Mouse (Mus musculus): Measurements from ENCODE around the gene Serpini1. TPM values are rescaled to one million over a fixed set of nuclear protein-coding genes. Genes with fewer than 3 reads are reported as not detected.
"Not testable (repeated sequence)": the region's sequence is repeated elsewhere in the genome, so short reads cannot be mapped to it uniquely, and the experiment has no call there.

Serpini1 gene
- polyA plus RNA-seq, 1 experiment from 2014 or later, result 8.6 TPM

DNA sequence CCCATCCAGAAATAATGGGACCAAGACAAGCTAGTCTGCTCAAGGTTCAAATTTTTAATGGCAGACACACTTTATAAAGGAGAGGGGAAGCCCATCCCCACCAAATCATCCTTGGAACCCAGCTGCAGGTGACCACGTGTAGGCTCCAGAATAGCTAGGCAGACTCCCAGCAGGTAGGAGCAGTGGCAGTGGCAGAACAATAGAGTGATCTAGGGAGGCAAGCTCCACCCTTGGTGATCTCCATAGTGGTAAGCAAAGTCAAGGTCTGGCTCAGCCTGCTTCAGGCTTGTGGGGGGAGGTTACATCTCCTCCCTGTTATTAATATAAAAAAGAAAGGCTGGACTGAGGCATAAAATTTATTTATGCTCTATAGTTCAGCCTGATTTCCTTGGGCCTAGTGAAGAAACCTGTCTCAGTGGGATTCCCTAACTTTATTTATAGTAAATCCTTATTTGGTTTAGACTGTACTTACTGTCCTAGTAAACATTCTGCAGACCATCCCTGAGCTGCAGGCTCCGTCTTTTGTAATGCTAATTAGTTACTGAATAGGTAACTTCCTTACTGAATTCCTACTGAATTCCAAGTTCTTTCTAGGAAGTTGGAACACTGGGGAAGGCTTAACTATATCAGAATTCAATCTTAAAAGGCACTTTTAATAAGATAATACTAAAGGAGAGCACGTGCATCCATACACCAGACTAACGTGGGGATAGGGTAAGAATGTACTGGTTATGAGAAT, 93.2 kb downstream of the Serpini1 start:
- H3K4me1 ChIP-seq; H3K36me3 ChIP-seq; DNase-seq (ENCODE audit: low spot score); H3K4me3 ChIP-seq; H3K27me3 ChIP-seq (ENCODE audit: low read depth, poor library complexity, severe bottlenecking); H3K9me3 ChIP-seq (replicated peaks); H3K27ac ChIP-seq (replicated peaks): not testable (repeated sequence)
- 62% methylated on average over 4 of the region's 4 CpGs for WGBS

- Histone ChIP-seq H3K4me3 (no peak overlapping the region), H3K9me3 (replicated peaks) (no peaks in the 10 kb centered on the region), H3K36me3 (no peaks in the 10 kb centered on the region), H3K4me1 (no peaks in the 10 kb centered on the region), H3K27me3 (ENCODE audit: low read depth, poor library complexity, severe bottlenecking) (no peaks in the 10 kb centered on the region), H3K27ac (replicated peaks) (no peak overlapping the region)
- 68% methylated on average over 2 of the region's 2 CpGs for WGBS
- no peak for DNase-seq (ENCODE audit: low spot score)
Observed at GRCm38 (mm10) chr3:75651603-75652115, 94.3 kb downstream of the Serpini1 start.

DNA sequence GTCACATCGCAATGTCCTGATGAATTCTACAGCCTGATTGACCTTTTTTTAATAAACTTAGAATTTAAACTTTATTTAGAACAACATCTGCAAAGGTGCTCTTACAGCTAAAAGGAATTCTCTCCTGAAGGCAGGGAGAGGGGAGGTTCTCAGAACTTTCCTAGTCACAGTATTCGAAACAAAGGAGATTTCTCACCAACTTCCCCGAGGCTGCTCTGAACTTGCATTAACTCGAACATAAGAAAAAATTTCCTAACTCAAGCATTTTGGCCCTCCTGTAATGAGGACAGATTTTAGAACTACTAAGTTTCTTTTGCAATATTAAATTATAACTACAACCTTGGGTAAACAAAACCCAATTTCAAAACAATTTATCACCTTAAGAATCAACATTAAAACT, 96.6 kb downstream of the Serpini1 start:
- WGBS, result 73% methylated on average over 4 of the region's 4 CpGs
- H3K27ac ChIP-seq (replicated peaks); DNase-seq (ENCODE audit: low spot score); H3K36me3 ChIP-seq; H3K27me3 ChIP-seq (ENCODE audit: low read depth, poor library complexity, severe bottlenecking); H3K4me1 ChIP-seq; H3K9me3 ChIP-seq (replicated peaks); H3K4me3 ChIP-seq: not testable (repeated sequence)

DNA sequence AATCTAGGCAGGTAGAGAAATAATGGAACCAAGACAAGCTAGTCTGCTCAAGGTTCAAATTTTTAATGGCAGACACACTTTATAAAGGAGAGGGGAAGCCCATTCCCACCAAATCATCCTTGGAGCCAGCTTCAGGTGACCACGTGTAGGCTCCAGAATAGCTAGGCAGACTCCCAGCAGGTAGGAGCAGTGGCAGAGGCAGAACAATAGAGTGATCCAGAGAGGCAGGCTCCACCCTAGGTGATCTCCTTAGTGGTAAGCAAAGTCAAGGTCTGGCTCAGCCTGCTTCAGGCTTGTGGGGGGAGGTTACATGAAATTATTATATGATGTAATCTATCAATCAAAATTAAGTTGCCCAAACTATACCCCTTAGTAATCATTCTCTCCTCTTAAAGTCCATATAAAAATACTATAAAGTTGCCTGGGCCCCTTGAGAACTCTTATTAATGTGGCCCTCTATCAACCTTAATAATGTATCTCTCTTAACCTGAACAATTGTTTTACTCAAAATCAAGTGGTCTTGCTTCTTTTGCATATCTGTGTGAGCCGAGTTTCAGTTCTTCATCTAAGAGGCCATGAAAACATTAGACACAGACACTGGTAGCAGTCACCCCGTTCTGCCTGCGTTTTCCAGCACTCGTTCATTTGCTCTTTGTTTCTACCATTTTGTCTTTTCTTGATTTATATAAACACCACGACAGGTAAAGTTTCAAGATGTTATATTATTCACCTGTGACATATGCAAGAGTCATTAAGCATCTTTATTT, 98.4 kb downstream of the Serpini1 start:
- no peaks in the 10 kb centered on the region for H3K4me1 ChIP-seq
- H3K27me3 ChIP-seq (ENCODE audit: low read depth, poor library complexity, severe bottlenecking), result no peaks in the 10 kb centered on the region
- WGBS, result 79% methylated on average over 6 of the region's 6 CpGs
- H3K36me3 ChIP-seq, result no peaks in the 10 kb centered on the region
- DNase-seq (ENCODE audit: low spot score), result no peak
- H3K27ac ChIP-seq (replicated peaks), result no peak overlapping the region
- H3K4me3 ChIP-seq, result no peak overlapping the region
- no peaks in the 10 kb centered on the region for H3K9me3 ChIP-seq (replicated peaks)

GRCm38 (mm10) chr3:75666962-75667361, 109.6 kb downstream of the Serpini1 start:
- no peaks in the 10 kb centered on the region for H3K27me3 ChIP-seq (ENCODE audit: low read depth, poor library complexity, severe bottlenecking)
- WGBS, result 87% methylated on average over 3 of the region's 3 CpGs
- no peak for DNase-seq (ENCODE audit: low spot score)
- no peak overlapping the region for H3K4me3 ChIP-seq
- no peak overlapping the region for H3K27ac ChIP-seq (replicated peaks)
- no peaks in the 10 kb centered on the region for H3K4me1 ChIP-seq
- no peaks in the 10 kb centered on the region for H3K36me3 ChIP-seq
- H3K9me3 ChIP-seq (replicated peaks), result no peaks in the 10 kb centered on the region

DNA sequence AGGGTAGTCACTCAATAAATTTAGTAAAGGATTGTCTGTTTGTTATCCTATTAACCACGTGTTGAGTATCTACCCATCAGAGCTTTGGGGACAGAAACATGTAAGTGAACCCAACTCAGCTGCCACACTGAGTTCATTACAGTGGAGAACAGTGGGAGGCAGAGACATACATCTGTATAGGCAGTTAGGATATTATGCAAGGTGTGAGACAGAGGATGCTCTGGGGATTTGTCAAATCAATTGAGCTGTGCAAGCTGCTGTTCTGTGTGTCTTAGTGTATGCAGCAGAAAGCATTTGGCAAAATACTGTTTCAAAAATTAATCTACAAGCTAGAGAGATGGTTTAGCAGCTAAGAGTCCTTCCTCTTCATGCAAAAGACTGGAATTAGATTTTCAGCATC, 113.1 kb downstream of the Serpini1 start:
- H3K4me3 ChIP-seq, result no peak overlapping the region
- no peak overlapping the region for H3K27ac ChIP-seq (replicated peaks)
- no peaks in the 10 kb centered on the region for H3K27me3 ChIP-seq (ENCODE audit: low read depth, poor library complexity, severe bottlenecking)
- WGBS, result 61% methylated on average over 1 of the region's 1 CpGs
- no peaks in the 10 kb centered on the region for H3K36me3 ChIP-seq
- no peaks in the 10 kb centered on the region for H3K4me1 ChIP-seq
- H3K9me3 ChIP-seq (replicated peaks), result no peaks in the 10 kb centered on the region
- no peak for DNase-seq (ENCODE audit: low spot score)

- Histone ChIP-seq H3K4me3 (no peak overlapping the region), H3K4me1 (no peaks in the 10 kb centered on the region), H3K36me3 (no peaks in the 10 kb centered on the region), H3K27me3 (ENCODE audit: low read depth, poor library complexity, severe bottlenecking) (no peaks in the 10 kb centered on the region), H3K9me3 (replicated peaks) (no peaks in the 10 kb centered on the region), H3K27ac (replicated peaks) (no peak overlapping the region)
- no peak for DNase-seq (ENCODE audit: low spot score)
Observed at GRCm38 (mm10) chr3:75682881-75683280, 125.5 kb downstream of the Serpini1 start.

GRCm38 (mm10) chr3:75686775-75687174, 129.4 kb downstream of the Serpini1 start:
- Histone ChIP-seq H3K9me3 (replicated peaks) (no peaks in the 10 kb centered on the region), H3K4me1 (no peaks in the 10 kb centered on the region), H3K4me3 (no peak overlapping the region), H3K27me3 (ENCODE audit: low read depth, poor library complexity, severe bottlenecking) (no peaks in the 10 kb centered on the region), H3K36me3 (no peaks in the 10 kb centered on the region), H3K27ac (replicated peaks) (no peak overlapping the region)
- no peak for DNase-seq (ENCODE audit: low spot score)
- 83% methylated on average over 2 of the region's 2 CpGs for WGBS

DNA sequence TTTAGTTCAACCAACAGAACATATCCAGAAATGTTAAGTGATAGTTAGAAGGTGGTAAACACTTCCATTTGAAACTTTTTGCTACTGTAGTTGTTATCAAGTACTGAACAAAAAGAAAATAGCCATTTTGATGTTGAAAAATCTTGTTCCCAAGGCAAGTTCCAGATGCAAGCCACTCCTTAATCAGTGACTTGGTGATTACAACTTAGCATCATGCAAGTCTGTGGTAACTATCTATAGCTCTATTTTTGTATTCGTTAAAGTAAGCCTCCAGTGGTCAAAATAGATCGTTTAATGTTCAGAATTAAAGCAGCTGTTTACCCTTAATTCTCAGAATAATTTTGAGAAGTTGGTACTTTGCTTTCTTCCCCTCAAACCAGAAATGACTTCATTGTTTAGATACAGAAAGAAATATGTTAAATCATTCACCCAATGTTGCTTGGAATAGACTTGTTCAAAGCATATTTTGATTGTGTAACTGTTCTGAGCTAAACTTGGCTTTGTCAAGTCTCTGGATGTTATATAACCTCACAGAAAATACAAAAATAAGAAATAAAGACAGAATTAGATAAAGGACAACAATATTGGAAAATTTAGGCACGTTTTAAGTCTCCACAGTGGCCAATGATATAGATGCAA, 130.0 kb downstream of the Serpini1 start:
- WGBS, result 92% methylated on average over 3 of the region's 3 CpGs
- no peaks in the 10 kb centered on the region for H3K36me3 ChIP-seq
- H3K27me3 ChIP-seq (ENCODE audit: low read depth, poor library complexity, severe bottlenecking), result no peaks in the 10 kb centered on the region
- H3K9me3 ChIP-seq (replicated peaks), result no peaks in the 10 kb centered on the region
- no peak overlapping the region for H3K27ac ChIP-seq (replicated peaks)
- no peaks in the 10 kb centered on the region for H3K4me1 ChIP-seq
- DNase-seq (ENCODE audit: low spot score), result no peak
- H3K4me3 ChIP-seq, result no peak overlapping the region

DNA sequence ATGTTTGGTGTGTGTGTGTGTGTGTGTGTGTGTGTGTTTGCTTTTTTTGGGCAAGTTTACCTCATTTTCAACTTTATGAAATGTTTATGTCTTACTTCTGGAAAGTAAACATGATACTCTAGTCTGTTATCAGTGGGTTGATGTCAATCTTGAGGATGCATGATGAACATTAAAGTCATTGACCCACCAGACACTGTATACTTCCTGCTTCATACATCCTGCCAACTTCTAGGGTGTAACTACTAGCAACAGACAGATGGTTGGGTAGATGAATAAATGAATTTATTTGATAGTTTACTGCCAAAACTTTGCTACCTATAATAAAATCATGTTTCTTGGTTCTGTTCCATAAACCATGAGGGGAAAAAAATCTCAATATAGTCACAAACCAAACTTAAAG, 133.0 kb downstream of the Serpini1 start:
- no peak for DNase-seq (ENCODE audit: low spot score)
- H3K36me3 ChIP-seq, result no peaks in the 10 kb centered on the region
- no peaks in the 10 kb centered on the region for H3K27me3 ChIP-seq (ENCODE audit: low read depth, poor library complexity, severe bottlenecking)
- no peaks in the 10 kb centered on the region for H3K4me1 ChIP-seq
- no peaks in the 10 kb centered on the region for H3K9me3 ChIP-seq (replicated peaks)
- no peak overlapping the region for H3K27ac ChIP-seq (replicated peaks)
- H3K4me3 ChIP-seq, result no peak overlapping the region

DNA sequence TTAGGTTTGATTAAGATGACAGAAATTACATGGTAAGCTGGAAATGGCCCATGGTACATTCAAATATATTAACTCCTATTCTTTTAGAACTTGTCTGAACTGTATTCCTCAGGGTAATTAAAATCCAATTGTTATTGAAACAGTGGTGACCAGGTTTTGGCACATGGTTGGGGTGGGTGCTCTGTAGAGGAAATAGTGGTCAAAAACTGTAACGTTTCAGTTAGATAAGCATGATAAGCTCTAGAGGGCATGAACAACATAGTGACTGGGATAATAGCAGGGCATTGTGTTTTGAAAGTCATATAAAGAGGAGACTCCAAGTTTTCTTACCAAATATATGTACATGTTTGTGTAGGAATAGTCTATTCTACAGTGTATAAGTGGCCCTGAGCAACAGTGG, 134.7 kb downstream of the Serpini1 start:
- no peaks in the 10 kb centered on the region for H3K4me1 ChIP-seq
- 95% methylated on average over 1 of the region's 1 CpGs for WGBS
- H3K27ac ChIP-seq (replicated peaks), result no peak overlapping the region
- no peaks in the 10 kb centered on the region for H3K27me3 ChIP-seq (ENCODE audit: low read depth, poor library complexity, severe bottlenecking)
- DNase-seq (ENCODE audit: low spot score), result no peak
- H3K36me3 ChIP-seq, result no peaks in the 10 kb centered on the region
- no peak overlapping the region for H3K4me3 ChIP-seq
- no peaks in the 10 kb centered on the region for H3K9me3 ChIP-seq (replicated peaks)

All from midbrain, embryonic 10.5 days (tissue).